Mouse (Mus musculus) midbrain, embryonic 16.5 days (tissue): ENCODE data around the gene Ahcyl2. TPM values are rescaled to one million over a fixed set of nuclear protein-coding genes. Genes with fewer than 3 reads are reported as not detected.
"Not testable (repeated sequence)": the region's sequence is repeated elsewhere in the genome, so short reads cannot be mapped to it uniquely, and the experiment has no call there.

ENCODE experiments used
- ATAC-seq: fragments of 200-750 bp; cut with Nextera tagmentation; 2 replicates; pipeline ENCODE4 v1.8.0; 2017; ENCODE audit warnings: moderate TSS enrichment
- H3K27ac ChIP-seq: fragments of 300-500 bp; sonication (generic); 2 replicates; pipeline ENCODE4 v1.5.1; 2014; ENCODE audit warnings: mild to moderate bottlenecking, low read length, mixed read lengths
- H3K27me3 ChIP-seq: fragments of 300-500 bp; sonication (generic); 2 replicates; pipeline ENCODE4 v1.6.1; 2014; ENCODE audit warnings: low read depth, low read length, mixed read lengths; ENCODE audit not compliant: control insufficient read depth, insufficient read depth
- H3K36me3 ChIP-seq: fragments of 300-500 bp; sonication (generic); 2 replicates; pipeline ENCODE4 v1.6.1; 2014; ENCODE audit warnings: mild to moderate bottlenecking, low read length, moderate library complexity, mixed read lengths; ENCODE audit not compliant: control insufficient read depth, insufficient read depth
- H3K4me1 ChIP-seq: fragments of 300-500 bp; sonication (generic); 2 replicates; pipeline ENCODE4 v1.6.1; 2014; ENCODE audit warnings: mild to moderate bottlenecking, low read length, mixed read lengths; ENCODE audit not compliant: control insufficient read depth, insufficient read depth
- H3K4me2 ChIP-seq: fragments of 300-500 bp; sonication (generic); 2 replicates; pipeline ENCODE4 v1.6.1; 2014; ENCODE audit warnings: mild to moderate bottlenecking, low read length, mixed read lengths
- H3K4me3 ChIP-seq: fragments of 300-500 bp; sonication (generic); 2 replicates; pipeline ENCODE4 v1.5.1; 2014; ENCODE audit warnings: low read depth, mild to moderate bottlenecking, low read length, moderate library complexity, mixed read lengths
- H3K9ac ChIP-seq: fragments of 300-500 bp; sonication (generic); 2 replicates; pipeline ENCODE4 v1.6.1; 2014; ENCODE audit warnings: low read depth, low read length, mixed read lengths
- H3K9me3 ChIP-seq: fragments of 300-500 bp; sonication (generic); replicated peaks from 2 replicates; pipeline ENCODE4 v1.6.1; 2014; ENCODE audit warnings: mild to moderate bottlenecking, low read length, mixed read lengths; ENCODE audit not compliant: control insufficient read depth, poor library complexity, severe bottlenecking
- WGBS: fragments of 180-500 bp; shearing (Covaris S2); extraction: QIAGEN DNeasy Blood & Tissue Kit; methylation state at CpG from one replicate; pipeline ENCODE4 v1.1.7; 2014; 5-methylcytosine and 5-hydroxymethylcytosine counted together
- polyA plus RNA-seq: library from polyadenylated mRNA; unstranded; fragments of >200 nt; fragmentation: Nextera tagmentation; extraction: Ambion mirVana; gene quantifications from 2 replicates; pipeline ENCODE4 v1.2.1, GENCODE M21; 2015

Ahcyl2 gene
- polyA plus RNA-seq, 1 experiment from 2014 or later = 17.6 TPM

- Histone ChIP-seq H3K27me3 (no peaks in the 10 kb centered on the region), H3K9me3 (no peaks in the 10 kb centered on the region), H3K4me2 (peak overlapping the region; percentile 93), H3K36me3 (no peaks in the 10 kb centered on the region), H3K4me3 (peak overlapping the region; percentile 70), H3K4me1 (peaks cover 11% of the 10 kb centered on the region), H3K9ac (peak overlapping the region; percentile 82), H3K27ac (no peak overlapping the region; the same call in 1 of the 2 replicates)
- WGBS = 15% methylated on average over 13 of the region's 13 CpGs
- no peak for ATAC-seq
Measured at GRCm38 (mm10) chr6:29736610-29737458, 31.0 kb upstream of the Ahcyl2 start.

GRCm38 (mm10) chr6:29751466-29752152, 16.2 kb upstream of the Ahcyl2 start:
- ATAC-seq = no peak
- H3K36me3 ChIP-seq = no peaks in the 10 kb centered on the region
- 97% methylated on average over 3 of the region's 3 CpGs for WGBS

GRCm38 (mm10) chr6:29753336-29753735, 14.5 kb upstream of the Ahcyl2 start:
- H3K27ac ChIP-seq = no peak overlapping the region
- ATAC-seq = no peak
- H3K36me3 ChIP-seq = no peaks in the 10 kb centered on the region
- no peak overlapping the region for H3K9ac ChIP-seq
- peaks cover 5% of the 10 kb centered on the region for H3K9me3 ChIP-seq
- no peaks in the 10 kb centered on the region for H3K4me1 ChIP-seq
- no peak overlapping the region for H3K4me3 ChIP-seq
- H3K27me3 ChIP-seq = no peaks in the 10 kb centered on the region
- H3K4me2 ChIP-seq = no peak overlapping the region
- 74% methylated on average over 11 of the region's 11 CpGs for WGBS

More at GRCm38 (mm10) chr6:29751466-29752152, 16.2 kb upstream of the Ahcyl2 start:
- H3K4me2 ChIP-seq = no peak overlapping the region
- no peaks in the 10 kb centered on the region for H3K27me3 ChIP-seq
- H3K4me1 ChIP-seq = no peaks in the 10 kb centered on the region
- H3K4me3 ChIP-seq = no peak overlapping the region
- peaks cover 10% of the 10 kb centered on the region for H3K9me3 ChIP-seq
- H3K27ac ChIP-seq = no peak overlapping the region
- no peak overlapping the region for H3K9ac ChIP-seq

DNA sequence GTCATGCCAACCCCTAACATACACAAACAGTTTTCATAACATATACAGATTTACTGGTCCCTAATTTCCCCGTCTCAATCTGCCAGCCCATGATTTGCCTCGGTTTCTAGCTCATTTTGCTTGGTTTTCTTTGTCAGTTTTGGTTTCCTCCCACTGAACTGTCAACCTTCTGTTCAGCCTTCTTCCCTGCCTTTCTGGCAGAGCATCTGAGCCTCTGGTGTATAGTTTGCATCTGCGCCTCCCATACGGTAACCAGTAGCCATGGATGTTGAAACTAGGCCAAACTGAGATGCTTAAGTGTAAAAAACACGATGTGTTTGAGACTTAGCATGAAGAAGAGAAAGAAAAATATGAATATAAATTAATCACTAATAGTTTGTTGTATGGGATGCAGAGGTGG, 11.8 kb upstream of the Ahcyl2 start:
- no peak overlapping the region for H3K4me3 ChIP-seq
- no peak overlapping the region for H3K27ac ChIP-seq
- H3K27me3 ChIP-seq = no peaks in the 10 kb centered on the region
- ATAC-seq = no peak
- WGBS = 84% methylated on average over 5 of the region's 5 CpGs
- no peak overlapping the region for H3K9ac ChIP-seq
- no peaks in the 10 kb centered on the region for H3K9me3 ChIP-seq
- H3K36me3 ChIP-seq = no peaks in the 10 kb centered on the region
- no peaks in the 10 kb centered on the region for H3K4me1 ChIP-seq
- H3K4me2 ChIP-seq = no peak overlapping the region

DNA sequence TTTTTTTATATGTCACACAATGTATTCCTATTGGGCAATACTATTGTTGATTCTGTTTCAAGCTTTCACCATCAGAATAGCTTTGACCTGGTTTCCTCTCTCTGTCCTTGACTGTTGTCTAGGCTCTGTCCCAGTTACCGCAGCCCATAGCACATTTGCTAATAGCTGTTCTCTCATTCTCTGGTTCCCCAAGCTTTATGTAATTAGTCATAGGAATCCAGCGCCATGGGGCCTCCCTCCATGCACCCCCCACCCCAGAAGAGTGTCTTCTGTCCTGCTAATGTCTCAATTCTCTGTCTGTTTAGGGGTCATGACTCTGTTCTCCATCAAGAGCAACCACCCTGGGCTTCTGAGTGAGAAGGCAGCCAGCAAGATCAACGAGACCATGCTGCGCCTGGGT, 11.3 kb upstream of the Ahcyl2 start:
- Histone ChIP-seq H3K27me3 (no peaks in the 10 kb centered on the region), H3K4me3 (no peak overlapping the region), H3K27ac (no peak overlapping the region), H3K9ac (no peak overlapping the region), H3K4me1 (no peaks in the 10 kb centered on the region), H3K4me2 (no peak overlapping the region), H3K36me3 (no peaks in the 10 kb centered on the region), H3K9me3 (no peaks in the 10 kb centered on the region)
- WGBS = 94% methylated on average over 4 of the region's 4 CpGs
- ATAC-seq = no peak

DNA sequence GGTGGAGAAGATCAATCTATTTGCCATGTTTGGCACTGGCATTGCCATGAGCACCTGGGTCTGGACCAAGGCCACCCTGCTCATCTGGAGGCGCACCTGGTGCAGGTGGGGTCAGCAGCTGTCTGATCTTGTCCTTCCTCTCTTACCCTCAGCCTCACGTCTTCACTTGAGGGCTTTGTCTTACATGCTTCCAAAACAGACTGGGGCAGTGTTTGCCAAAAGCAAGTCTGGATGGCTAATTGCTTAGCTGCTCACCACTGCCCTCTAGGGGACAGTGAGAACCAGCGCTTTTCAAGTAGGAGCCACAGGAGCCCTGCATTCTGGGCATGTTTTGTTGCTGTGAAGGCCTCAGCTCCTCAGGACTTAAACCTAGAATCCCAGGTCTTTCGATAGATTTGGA, 9.4 kb upstream of the Ahcyl2 start:
- Histone ChIP-seq H3K4me2 (no peak overlapping the region), H3K9me3 (no peaks in the 10 kb centered on the region), H3K27me3 (no peaks in the 10 kb centered on the region), H3K4me1 (no peaks in the 10 kb centered on the region), H3K4me3 (no peak overlapping the region), H3K27ac (no peak overlapping the region), H3K9ac (no peak overlapping the region), H3K36me3 (no peaks in the 10 kb centered on the region)
- peak; percentile 37; the same call in 1 of the 2 replicates for ATAC-seq
- 42% methylated on average over 4 of the region's 4 CpGs for WGBS

DNA sequence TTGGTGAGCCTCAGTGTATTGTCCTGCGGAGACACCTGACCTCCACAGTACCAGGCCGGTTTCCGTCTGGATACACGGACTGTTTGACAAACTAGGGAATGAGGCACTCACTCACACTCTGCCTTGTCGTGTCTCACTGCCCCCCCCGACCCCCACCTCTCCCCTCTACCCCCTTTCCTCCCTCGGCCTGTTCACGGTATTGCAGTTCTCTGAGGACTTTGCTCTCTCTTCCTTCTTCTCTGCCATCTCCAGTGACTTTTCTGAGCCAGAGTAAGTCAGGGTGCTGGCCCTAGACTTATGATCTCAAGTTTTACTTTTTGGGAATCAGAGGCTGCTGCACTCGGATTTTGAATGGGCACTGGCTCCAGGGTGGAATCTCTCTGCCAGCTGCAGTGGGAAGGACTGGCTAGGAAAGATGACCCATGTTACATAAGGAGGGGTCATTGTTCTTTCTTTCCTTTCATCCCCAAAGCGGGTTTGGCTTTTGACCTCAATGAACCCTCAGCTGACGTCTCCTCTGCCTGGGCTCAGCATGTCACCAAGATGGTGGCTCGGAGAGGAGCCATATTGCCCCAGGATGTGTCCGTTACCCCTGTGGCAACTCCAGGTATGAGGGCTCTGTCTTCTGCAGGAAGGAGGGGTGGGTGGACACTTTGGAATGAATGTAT, 8.7 kb upstream of the Ahcyl2 start:
- no peak overlapping the region for H3K4me3 ChIP-seq
- no peak for ATAC-seq
- WGBS = 87% methylated on average over 13 of the region's 13 CpGs
- no peak overlapping the region for H3K27ac ChIP-seq
- no peak overlapping the region for H3K4me2 ChIP-seq
- H3K9ac ChIP-seq = no peak overlapping the region
- no peaks in the 10 kb centered on the region for H3K9me3 ChIP-seq
- H3K36me3 ChIP-seq = no peaks in the 10 kb centered on the region
- no peaks in the 10 kb centered on the region for H3K4me1 ChIP-seq
- no peaks in the 10 kb centered on the region for H3K27me3 ChIP-seq

DNA sequence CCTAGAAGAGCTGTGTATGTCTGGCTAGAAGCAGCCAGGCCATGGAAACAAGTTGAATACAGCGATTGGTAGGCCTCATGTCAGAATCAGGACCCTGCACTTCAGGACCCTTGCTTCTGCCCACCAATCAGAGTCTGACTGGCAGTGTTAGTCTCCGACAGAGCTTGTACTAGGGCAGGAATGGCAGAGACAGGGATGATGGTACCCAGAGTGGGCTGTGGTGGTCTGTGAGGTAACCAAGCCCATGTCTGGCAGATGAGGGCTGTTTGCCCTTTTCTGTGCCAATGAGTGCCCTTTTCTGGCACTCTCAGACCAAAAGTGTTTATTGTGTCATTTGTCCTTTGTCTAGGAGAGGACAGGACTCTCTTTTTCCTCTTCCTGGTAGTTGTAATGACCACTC, 7.4 kb upstream of the Ahcyl2 start:
- not testable (repeated sequence) for H3K4me1 ChIP-seq, H3K4me3 ChIP-seq, H3K4me2 ChIP-seq, H3K27ac ChIP-seq, H3K9ac ChIP-seq, ATAC-seq, H3K27me3 ChIP-seq, H3K9me3 ChIP-seq, H3K36me3 ChIP-seq
- WGBS = 83% methylated on average over 2 of the region's 2 CpGs

DNA sequence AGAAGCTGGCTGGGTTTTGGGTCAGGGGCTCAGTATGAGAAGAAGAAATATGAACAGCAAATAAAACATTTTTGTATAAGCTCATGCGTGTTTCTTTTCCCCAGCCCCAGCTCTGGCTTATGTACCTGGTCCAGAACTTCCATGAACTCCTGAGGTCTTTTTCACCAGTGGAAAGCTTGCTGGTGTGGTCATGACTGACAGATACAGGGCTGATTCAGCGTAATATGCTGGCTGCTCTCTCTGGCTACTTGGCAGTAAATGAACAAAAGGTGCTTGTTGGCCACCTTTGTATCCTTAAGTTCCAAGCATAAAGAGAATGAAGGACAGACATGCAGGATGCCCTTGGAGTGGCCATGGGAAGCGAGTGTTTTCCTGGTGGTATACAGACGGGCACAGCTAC, 6.5 kb upstream of the Ahcyl2 start:
- no peaks in the 10 kb centered on the region for H3K36me3 ChIP-seq
- ATAC-seq = no peak
- no peak overlapping the region for H3K9ac ChIP-seq
- H3K27ac ChIP-seq = no peak overlapping the region
- WGBS = 91% methylated on average over 4 of the region's 4 CpGs
- H3K27me3 ChIP-seq = no peaks in the 10 kb centered on the region
- H3K4me1 ChIP-seq = no peaks in the 10 kb centered on the region
- H3K4me2 ChIP-seq = no peak overlapping the region
- H3K9me3 ChIP-seq = no peaks in the 10 kb centered on the region
- no peak overlapping the region for H3K4me3 ChIP-seq
